Mouse (Mus musculus) G1E (cell line): ENCODE measurements around the gene Mrpl48.

Experiments
- CTCF ChIP-seq: IDR thresholded peaks from 2 replicates; pipeline ENCODE4 v1.5.1; 2012; ENCODE audit warnings: low read depth, low read length, inconsistent platforms, mixed read lengths
- GATA1 ChIP-seq: IDR thresholded peaks from 2 replicates; pipeline ENCODE4 v1.6.1; 2012; ENCODE audit warnings: borderline replicate concordance, low read length, inconsistent platforms, mixed read lengths
- TAL1 ChIP-seq: conservative IDR thresholded peaks from 2 replicates; pipeline ENCODE4 v1.6.1; 2012; ENCODE audit warnings: low read depth, low read length, inconsistent platforms, mixed read lengths

GRCm38 (mm10) chr7:100539516-100539915 is 68.6 kb downstream of the Mrpl48 start:
- TF ChIP-seq CTCF (no peak), TAL1 (no peak), GATA1 (no peak)
